Mouse (Mus musculus): ENCODE measurements around the gene Myh14. TPM values are rescaled to one million over a fixed set of nuclear protein-coding genes. Genes with fewer than 3 reads are reported as not detected.

The Myh14 gene
- total and polyA plus RNA-seq, 3 experiments = 0.09 to 1.5 (median 0.60) TPM

DNA sequence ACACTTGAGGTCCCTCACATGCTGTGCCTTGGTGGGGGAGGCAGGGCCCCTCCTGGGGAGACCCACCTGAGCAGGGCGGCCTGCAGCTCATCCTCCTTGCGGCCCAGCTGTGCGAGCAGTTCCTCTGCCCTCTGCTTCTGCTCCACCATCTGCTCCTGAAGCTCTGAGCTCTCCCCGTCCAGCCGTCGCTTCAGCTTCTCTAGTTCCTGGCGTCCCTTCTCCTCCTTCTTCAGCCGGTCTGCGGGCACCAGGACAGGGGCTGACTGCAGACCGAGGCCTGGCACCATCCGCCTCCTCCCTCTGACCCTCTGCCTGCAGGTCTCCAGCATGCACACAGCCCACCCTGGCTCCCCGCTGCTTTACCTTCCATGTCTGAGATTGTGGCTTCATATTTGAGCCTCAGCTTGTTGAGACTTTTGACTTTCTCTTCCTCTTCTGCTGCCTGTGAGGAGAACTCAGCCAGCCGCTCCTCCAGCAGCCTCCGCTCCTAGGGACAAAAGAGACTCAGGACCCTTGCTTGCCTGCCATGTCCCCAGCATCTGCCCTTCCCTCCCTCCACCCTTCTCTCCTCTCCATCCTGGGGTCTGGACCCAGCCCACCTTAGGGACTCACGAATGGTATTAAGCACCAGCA is 42.1 kb downstream of the Myh14 start:
- Histone ChIP-seq H3K27ac (ENCODE audit: insufficient read depth, low read depth) (no peak overlapping the region), H3K9ac (ENCODE audit: insufficient read depth, low read depth) (no peak overlapping the region), H3K4me1 (ENCODE audit: control insufficient read depth in 1 of 2, insufficient read depth in 2 of 2) (peaks cover 11 to 17% of the 10 kb centered on the region in 2 experiments), H3K9me3 (replicated peaks; ENCODE audit: low read length) (no peaks in the 10 kb centered on the region), H3K36me3 (replicated peaks in 1 of 2; ENCODE audit: control insufficient read depth in 1 of 2, insufficient read depth in 1 of 2, low read length in 1 of 2) (no peaks in the 10 kb centered on the region), H3K27me3 (replicated peaks) (peaks cover 5% of the 10 kb centered on the region), H3K4me2 (ENCODE audit: insufficient read depth, low read depth, poor library complexity, severe bottlenecking) (no peak overlapping the region), H3K79me2 (replicated peaks; ENCODE audit: control insufficient read depth, extremely low read depth, insufficient read depth, poor library complexity, severe bottlenecking) (no peaks in the 10 kb centered on the region), H3K4me3 (replicated peaks in 1 of 3; ENCODE audit: low read depth in 2 of 3, low read length in 2 of 3, poor library complexity in 1 of 3) (no peak overlapping the region)
- dilution Hi-C loops (cut with MboI; ENCODE audit: extremely low pct_ligation_motif_present, extremely low pct_unique_long_range_greater_than_20kb, low sequenced_read_pairs) (no loop called here), in situ Hi-C loops (cut with MboI; ENCODE audit: low pct_ligation_motif_present, low pct_unique_long_range_greater_than_20kb, low sequenced_read_pairs) (no loop called here)
- DNase-seq (ENCODE audit: extremely low read depth) = no peak
- TF ChIP-seq GABPA (IDR thresholded peaks at IDR 0.05; ENCODE audit: insufficient replicate concordance, low read depth, low read length) (no peak), POLR2A (IDR thresholded peaks at IDR 0.05; ENCODE audit: low read depth, low read length) (no peak), UBTF (IDR thresholded peaks at IDR 0.05; ENCODE audit: low read depth, low read length) (no peak), ZNF384 (IDR thresholded peaks at IDR 0.05; ENCODE audit: low read depth, low read length) (no peak), RCOR1 (conservative IDR thresholded peaks at IDR 0.05; ENCODE audit: low read depth, low read length) (no peak), MXI1 (IDR thresholded peaks at IDR 0.05; ENCODE audit: low read depth, low read length) (no peak), HCFC1 (IDR thresholded peaks at IDR 0.05; ENCODE audit: low read depth, low read length) (no peak)

DNA sequence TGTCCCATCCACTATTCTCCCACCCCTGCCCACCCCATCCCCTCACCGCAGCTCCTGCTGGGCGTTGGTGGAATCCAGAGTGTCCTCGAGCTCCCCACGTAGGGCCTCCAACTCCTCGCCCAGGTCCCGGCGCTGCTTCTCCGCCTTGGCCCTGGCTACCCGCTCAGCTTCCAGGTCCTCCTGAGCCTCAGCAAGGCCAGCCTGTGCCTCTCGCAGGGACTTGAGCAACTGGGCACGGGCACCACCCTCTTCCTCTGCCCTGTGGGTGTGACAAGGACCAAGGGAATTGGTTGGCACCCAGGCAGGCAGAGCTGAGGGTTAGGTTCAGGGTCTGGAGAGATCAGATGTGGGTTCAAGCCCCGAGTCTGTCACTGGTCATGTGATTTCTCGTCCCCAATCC is 43.7 kb downstream of the Myh14 start:
- TF ChIP-seq JUN (IDR thresholded peaks at IDR 0.05; ENCODE audit: insufficient read depth, low read depth, low read length) (no peak), CHD2 (IDR thresholded peaks at IDR 0.05; ENCODE audit: low read length) (no peak), PAX5 (IDR thresholded peaks at IDR 0.05; ENCODE audit: low read length) (no peak), GABPA (IDR thresholded peaks at IDR 0.05; ENCODE audit: insufficient replicate concordance, low read depth, low read length) (no peak), TBP (conservative IDR thresholded peaks at IDR 0.05; ENCODE audit: low read depth, low read length) (no peak), ZNF384 (IDR thresholded peaks at IDR 0.05; ENCODE audit: low read depth, low read length) (no peak), RAD21 (IDR thresholded peaks at IDR 0.05; ENCODE audit: low read depth, low read length) (no peak), ZMIZ1 (IDR thresholded peaks at IDR 0.05; ENCODE audit: low read depth, low read length) (no peak), HCFC1 (IDR thresholded peaks at IDR 0.05; ENCODE audit: low read depth, low read length) (no peak), UBTF (IDR thresholded peaks at IDR 0.05; ENCODE audit: low read depth, low read length) (no peak), MAZ (IDR thresholded peaks at IDR 0.05; ENCODE audit: low read depth, low read length) (no peak), RCOR1 (conservative IDR thresholded peaks at IDR 0.05; ENCODE audit: low read depth, low read length) (no peak), ZC3H11A (IDR thresholded peaks at IDR 0.05; ENCODE audit: low read depth, low read length) (no peak), CHD1 (IDR thresholded peaks at IDR 0.05; ENCODE audit: low read depth, low read length) (no peak), USF2 (conservative IDR thresholded peaks at IDR 0.05; ENCODE audit: low read depth, low read length) (no peak), POLR2A (IDR thresholded peaks at IDR 0.05; ENCODE audit: low read depth, low read length) (no peak), SMC3 (IDR thresholded peaks at IDR 0.05; ENCODE audit: low read depth, low read length) (no peak), ELF1 (IDR thresholded peaks at IDR 0.05; ENCODE audit: low read depth, low read length) (no peak), USF1 (IDR thresholded peaks at IDR 0.05; ENCODE audit: low read depth, low read length) (no peak), E2F4 (IDR thresholded peaks at IDR 0.05; ENCODE audit: insufficient replicate concordance, low read depth, low read length) (no peak)
- DNase-seq (ENCODE audit: extremely low read depth) = no peak
- Histone ChIP-seq H3K27me3 (replicated peaks) (peaks cover 5% of the 10 kb centered on the region), H3K4me2 (ENCODE audit: insufficient read depth, low read depth, poor library complexity, severe bottlenecking) (no peak overlapping the region), H3K79me2 (replicated peaks; ENCODE audit: control insufficient read depth, extremely low read depth, insufficient read depth, poor library complexity, severe bottlenecking) (no peaks in the 10 kb centered on the region), H3K4me3 (replicated peaks in 1 of 3; ENCODE audit: low read depth in 2 of 3, low read length in 2 of 3, poor library complexity in 1 of 3) (no peak overlapping the region), H3K4me1 (ENCODE audit: control insufficient read depth in 1 of 2, insufficient read depth in 2 of 2) (peaks cover 11 to 17% of the 10 kb centered on the region in 2 experiments), H3K36me3 (replicated peaks in 1 of 2; ENCODE audit: control insufficient read depth in 1 of 2, insufficient read depth in 1 of 2, low read length in 1 of 2) (no peaks in the 10 kb centered on the region), H3K9me3 (replicated peaks; ENCODE audit: low read length) (peaks cover 6% of the 10 kb centered on the region), H3K9ac (ENCODE audit: insufficient read depth, low read depth) (no peak overlapping the region), H3K27ac (ENCODE audit: insufficient read depth, low read depth) (no peak overlapping the region)
- in situ Hi-C loops (cut with MboI; ENCODE audit: low pct_ligation_motif_present, low pct_unique_long_range_greater_than_20kb, low sequenced_read_pairs) (no loop called here), dilution Hi-C loops (cut with MboI; ENCODE audit: extremely low pct_ligation_motif_present, extremely low pct_unique_long_range_greater_than_20kb, low sequenced_read_pairs) (no loop called here)

All from CH12.LX (cell line).